Mouse (Mus musculus) heart, embryonic 13.5 days (tissue): ENCODE data around the gene Ercc4. TPM values are rescaled to one million over a fixed set of nuclear protein-coding genes. Genes with fewer than 3 reads are reported as not detected.

Source experiments
- ATAC-seq: fragments of 200-750 bp; cut with Nextera tagmentation; 2 replicates; pipeline ENCODE4 v1.8.0; 2017; ENCODE audit warnings: moderate TSS enrichment; ENCODE audit not compliant: insufficient number of reproducible peaks, low FRiP score, low TSS enrichment; ENCODE audit errors: extremely low read depth
- H3K27ac ChIP-seq: fragments of 300-500 bp; sonication (generic); replicated peaks from 2 replicates; pipeline ENCODE4 v1.5.1; 2015; ENCODE audit warnings: moderate library complexity, mild to moderate bottlenecking, inconsistent platforms
- H3K27me3 ChIP-seq: fragments of 300-500 bp; sonication (generic); replicated peaks from 2 replicates; pipeline ENCODE4 v1.6.1; 2015; ENCODE audit warnings: mild to moderate bottlenecking, inconsistent platforms
- H3K36me3 ChIP-seq: fragments of 300-500 bp; sonication (generic); 2 replicates; pipeline ENCODE4 v1.6.1; 2015; ENCODE audit warnings: mild to moderate bottlenecking, inconsistent platforms
- H3K4me1 ChIP-seq: fragments of 300-500 bp; sonication (generic); 2 replicates; pipeline ENCODE4 v1.6.1; 2015; ENCODE audit warnings: inconsistent platforms
- H3K4me2 ChIP-seq: fragments of 300-500 bp; sonication (generic); 2 replicates; pipeline ENCODE4 v1.6.1; 2015; ENCODE audit warnings: inconsistent platforms, mild to moderate bottlenecking, moderate library complexity
- H3K4me3 ChIP-seq: fragments of 300-500 bp; sonication (generic); 2 replicates; pipeline ENCODE4 v1.5.1; 2015; ENCODE audit warnings: moderate library complexity, mild to moderate bottlenecking, inconsistent platforms
- H3K9ac ChIP-seq: fragments of 300-500 bp; sonication (generic); 2 replicates; pipeline ENCODE4 v1.6.1; 2015; ENCODE audit warnings: inconsistent platforms, mild to moderate bottlenecking, moderate library complexity
- H3K9me3 ChIP-seq: fragments of 300-500 bp; sonication (generic); 2 replicates; pipeline ENCODE4 v1.6.1; 2016; ENCODE audit warnings: inconsistent platforms
- WGBS: fragments of 180-500 bp; shearing (Covaris S2); methylation state at CpG from one replicate; pipeline ENCODE4 v1.1.7; 2015; ENCODE audit warnings: mixed read lengths; 5-methylcytosine and 5-hydroxymethylcytosine counted together
- polyA plus RNA-seq: library from polyadenylated mRNA; unstranded; fragments of >200 nt; fragmentation: Nextera tagmentation; extraction: Ambion mirVana; gene quantifications from 2 replicates; pipeline ENCODE4 v1.2.1, GENCODE M21; 2015

Ercc4 gene
- polyA plus RNA-seq, 1 experiment from 2014 or later = 6.9 TPM

GRCm38 (mm10) chr16:13118754-13119294, 9.3 kb downstream of the Ercc4 start:
- ATAC-seq = no peak
- H3K4me2 ChIP-seq = no peak overlapping the region
- H3K36me3 ChIP-seq = peaks cover 63% of the 10 kb centered on the region
- no peaks in the 10 kb centered on the region for H3K9me3 ChIP-seq
- H3K27ac ChIP-seq = no peak overlapping the region
- H3K4me1 ChIP-seq = no peaks in the 10 kb centered on the region
- H3K9ac ChIP-seq = no peak overlapping the region
- no peak overlapping the region for H3K4me3 ChIP-seq
- 72% methylated on average over 2 of the region's 2 CpGs for WGBS
- no peaks in the 10 kb centered on the region for H3K27me3 ChIP-seq

GRCm38 (mm10) chr16:13119641-13120350, 10.3 kb downstream of the Ercc4 start:
- H3K4me3 ChIP-seq = no peak overlapping the region
- no peak overlapping the region for H3K27ac ChIP-seq
- no peak overlapping the region for H3K9ac ChIP-seq
- no peaks in the 10 kb centered on the region for H3K4me1 ChIP-seq
- H3K36me3 ChIP-seq = peaks cover 63% of the 10 kb centered on the region
- no peak for ATAC-seq
- no peaks in the 10 kb centered on the region for H3K27me3 ChIP-seq
- WGBS = 95% methylated on average over 3 of the region's 3 CpGs
- no peaks in the 10 kb centered on the region for H3K9me3 ChIP-seq
- H3K4me2 ChIP-seq = no peak overlapping the region

GRCm38 (mm10) chr16:13125357-13125756, 15.9 kb downstream of the Ercc4 start:
- ATAC-seq = no peak
- H3K4me3 ChIP-seq = no peak overlapping the region
- H3K4me1 ChIP-seq = no peaks in the 10 kb centered on the region
- H3K36me3 ChIP-seq = peaks cover 93% of the 10 kb centered on the region
- H3K4me2 ChIP-seq = no peak overlapping the region
- H3K9ac ChIP-seq = no peak overlapping the region
- no peak overlapping the region for H3K27ac ChIP-seq
- WGBS = 91% methylated on average over 8 of the region's 8 CpGs
- no peaks in the 10 kb centered on the region for H3K27me3 ChIP-seq
- H3K9me3 ChIP-seq = no peaks in the 10 kb centered on the region

- H3K4me1 ChIP-seq = no peaks in the 10 kb centered on the region
- H3K27ac ChIP-seq = no peak overlapping the region
- no peak overlapping the region for H3K4me2 ChIP-seq
- H3K4me3 ChIP-seq = no peak overlapping the region
- peaks cover 95% of the 10 kb centered on the region for H3K36me3 ChIP-seq
- no peak overlapping the region for H3K9ac ChIP-seq
- no peak for ATAC-seq
- no peaks in the 10 kb centered on the region for H3K9me3 ChIP-seq
- 91% methylated on average over 10 of the region's 10 CpGs for WGBS
- no peaks in the 10 kb centered on the region for H3K27me3 ChIP-seq
Measured at GRCm38 (mm10) chr16:13127566-13127965, 18.1 kb downstream of the Ercc4 start.

GRCm38 (mm10) chr16:13130412-13130811, 20.9 kb downstream of the Ercc4 start:
- no peak overlapping the region for H3K4me2 ChIP-seq
- WGBS = 37% methylated on average over 14 of the region's 14 CpGs
- no peak overlapping the region for H3K9ac ChIP-seq
- no peaks in the 10 kb centered on the region for H3K9me3 ChIP-seq
- H3K27ac ChIP-seq = no peak overlapping the region
- no peak overlapping the region for H3K4me3 ChIP-seq
- no peak for ATAC-seq
- peaks cover 78% of the 10 kb centered on the region for H3K36me3 ChIP-seq
- H3K27me3 ChIP-seq = no peaks in the 10 kb centered on the region
- H3K4me1 ChIP-seq = no peaks in the 10 kb centered on the region

- no peak overlapping the region for H3K4me3 ChIP-seq
- ATAC-seq = no peak
- no peaks in the 10 kb centered on the region for H3K4me1 ChIP-seq
- H3K4me2 ChIP-seq = no peak overlapping the region
- H3K9ac ChIP-seq = no peak overlapping the region
- H3K27ac ChIP-seq = no peak overlapping the region
- 84% methylated on average over 6 of the region's 6 CpGs for WGBS
- peaks cover 41% of the 10 kb centered on the region for H3K36me3 ChIP-seq
- no peaks in the 10 kb centered on the region for H3K27me3 ChIP-seq
- H3K9me3 ChIP-seq = no peaks in the 10 kb centered on the region
Measured at GRCm38 (mm10) chr16:13141220-13141619, 31.7 kb downstream of the Ercc4 start.

GRCm38 (mm10) chr16:13143932-13144331, 34.4 kb downstream of the Ercc4 start:
- Histone ChIP-seq H3K4me1 (no peaks in the 10 kb centered on the region), H3K9me3 (no peaks in the 10 kb centered on the region), H3K36me3 (peaks cover 67% of the 10 kb centered on the region), H3K4me3 (no peak overlapping the region), H3K9ac (no peak overlapping the region), H3K27ac (no peak overlapping the region), H3K4me2 (no peak overlapping the region), H3K27me3 (no peaks in the 10 kb centered on the region)
- no peak for ATAC-seq
- 91% methylated on average over 7 of the region's 7 CpGs for WGBS

- H3K36me3 ChIP-seq = peaks cover 76% of the 10 kb centered on the region
- H3K9ac ChIP-seq = no peak overlapping the region
- H3K4me2 ChIP-seq = no peak overlapping the region
- H3K4me3 ChIP-seq = no peak overlapping the region
- no peaks in the 10 kb centered on the region for H3K9me3 ChIP-seq
- no peak for ATAC-seq
- H3K27ac ChIP-seq = no peak overlapping the region
- H3K4me1 ChIP-seq = no peaks in the 10 kb centered on the region
- 86% methylated on average over 10 of the region's 10 CpGs for WGBS
- H3K27me3 ChIP-seq = no peaks in the 10 kb centered on the region
Measured at GRCm38 (mm10) chr16:13144682-13145410, 35.4 kb downstream of the Ercc4 start.

GRCm38 (mm10) chr16:13146231-13146630, 36.7 kb downstream of the Ercc4 start:
- Histone ChIP-seq H3K9ac (no peak overlapping the region), H3K27me3 (no peaks in the 10 kb centered on the region), H3K4me3 (no peak overlapping the region), H3K36me3 (peaks cover 68% of the 10 kb centered on the region), H3K4me2 (no peak overlapping the region), H3K4me1 (no peaks in the 10 kb centered on the region), H3K9me3 (no peaks in the 10 kb centered on the region), H3K27ac (no peak overlapping the region)
- ATAC-seq = no peak
- 78% methylated on average over 4 of the region's 4 CpGs for WGBS

- Histone ChIP-seq H3K4me2 (no peak overlapping the region), H3K27me3 (no peaks in the 10 kb centered on the region), H3K4me1 (no peaks in the 10 kb centered on the region), H3K9me3 (no peaks in the 10 kb centered on the region), H3K27ac (no peak overlapping the region), H3K4me3 (no peak overlapping the region), H3K9ac (no peak overlapping the region), H3K36me3 (peaks cover 58% of the 10 kb centered on the region)
- no peak for ATAC-seq
- 88% methylated on average over 19 of the region's 19 CpGs for WGBS
Measured at GRCm38 (mm10) chr16:13147810-13148555, 38.5 kb downstream of the Ercc4 start.

- no peak overlapping the region for H3K4me3 ChIP-seq
- 74% methylated on average over 8 of the region's 8 CpGs for WGBS
Measured at GRCm38 (mm10) chr16:13149950-13150349, 40.5 kb downstream of the Ercc4 start.

More at GRCm38 (mm10) chr16:13149950-13150349, 40.5 kb downstream of the Ercc4 start:
- Histone ChIP-seq H3K36me3 (peaks cover 48% of the 10 kb centered on the region), H3K27ac (no peak overlapping the region), H3K9me3 (no peaks in the 10 kb centered on the region), H3K27me3 (no peaks in the 10 kb centered on the region), H3K4me2 (no peak overlapping the region), H3K4me1 (no peaks in the 10 kb centered on the region), H3K9ac (no peak overlapping the region)
- no peak for ATAC-seq
